Mouse (Mus musculus) frontal cortex, postnatal 10 days (tissue): ENCODE data around the gene Phpt1.
A peak's percentile ranks its signal among the peaks of the same experiment; 100 is the strongest.

Source experiments
- DNase-seq, 2 experiments: peaks; one replicate each; pipeline ENCODE4 v3.0.0; 2022; ENCODE audit warnings: low spot score in 2 of 2, mixed read lengths in 1 of 2

Phpt1 gene

GRCm38 (mm10) chr2:25574579-25575431 lies at the start of gene Phpt1, which contains the start of gene Mamdc4:
Gene Phpt1 (minus strand): TSS chr2:25575224.
Gene Mamdc4 (minus strand): TSS chr2:25574845.
- peak; percentile 95 to 96 for DNase-seq

GRCm38 (mm10) chr2:25621229-25622200 lies 46.5 kb upstream of the Phpt1 start, which contains the start of gene Tmem141:
Gene Tmem141 (minus strand): TSS chr2:25622005.
- DNase-seq, result peak; percentile 79 to 80

- no peak for DNase-seq
These were observed 45.8 kb upstream of the Phpt1 start for GRCm38 (mm10) chr2:25620852-25621228.

- DNase-seq, result no peak
These were observed 45.4 kb upstream of the Phpt1 start for GRCm38 (mm10) chr2:25620386-25620785.

- DNase-seq, result no peak
These were observed 42.6 kb upstream of the Phpt1 start, which contains the start of gene Ccdc183 for GRCm38 (mm10) chr2:25617578-25617977. Gene Ccdc183 (minus strand): TSS chr2:25617678.

GRCm38 (mm10) chr2:25616398-25616797 lies 41.4 kb upstream of the Phpt1 start:
- DNase-seq, result no peak

GRCm38 (mm10) chr2:25608671-25609070 lies 33.6 kb upstream of the Phpt1 start:
- no peak for DNase-seq

- peak; percentile 79 to 86 for DNase-seq
These were observed 33.0 kb upstream of the Phpt1 start, which contains the start of gene Rabl6 for GRCm38 (mm10) chr2:25607761-25608622. Gene Rabl6 (minus strand): TSS chr2:25608521.

- no peak for DNase-seq
These were observed 27.5 kb upstream of the Phpt1 start for GRCm38 (mm10) chr2:25602526-25602925.

GRCm38 (mm10) chr2:25600037-25600436 lies 25.0 kb upstream of the Phpt1 start:
- DNase-seq, result no peak

- no peak for DNase-seq
These were observed 23.7 kb upstream of the Phpt1 start for GRCm38 (mm10) chr2:25598749-25599148.

- DNase-seq, result no peak
These were observed 21.9 kb upstream of the Phpt1 start for GRCm38 (mm10) chr2:25596765-25597510.

GRCm38 (mm10) chr2:25591863-25592262 lies 16.8 kb upstream of the Phpt1 start:
- DNase-seq, result no peak

- peak in 1 of 2 experiments; percentile 10 for DNase-seq
These were observed 13.3 kb upstream of the Phpt1 start for GRCm38 (mm10) chr2:25588227-25588907.

GRCm38 (mm10) chr2:25587290-25587689 lies 12.3 kb upstream of the Phpt1 start:
- peak in 1 of 2 experiments; percentile 8 for DNase-seq

GRCm38 (mm10) chr2:25585601-25586000 lies 10.6 kb upstream of the Phpt1 start:
- DNase-seq, result peak in 1 of 2 experiments; percentile 16

GRCm38 (mm10) chr2:25584856-25585255 lies 9.8 kb upstream of the Phpt1 start:
- peak in 1 of 2 experiments; percentile 20 for DNase-seq

- DNase-seq, result peak in 1 of 2 experiments; percentile 8
These were observed 9.1 kb upstream of the Phpt1 start for GRCm38 (mm10) chr2:25584152-25584551.

- DNase-seq, result peak in 1 of 2 experiments; percentile 18
These were observed 8.5 kb upstream of the Phpt1 start for GRCm38 (mm10) chr2:25583571-25583970.

- peak in 1 of 2 experiments; percentile 29 for DNase-seq
These were observed 8.1 kb upstream of the Phpt1 start for GRCm38 (mm10) chr2:25583120-25583481.
